Mouse (Mus musculus) stomach, embryonic 15.5 days (tissue): ENCODE results near the gene Gm11020. TPM values are rescaled to one million over a fixed set of nuclear protein-coding genes. Genes with fewer than 3 reads are reported as not detected.

Experiments
- ATAC-seq: fragments of 200-750 bp; cut with Nextera tagmentation; 2 replicates; pipeline ENCODE4 v1.8.0; 2017; ENCODE audit warnings: low read depth, moderate number of reproducible peaks, moderate TSS enrichment; ENCODE audit not compliant: insufficient read depth, low FRiP score
- H3K27ac ChIP-seq: fragments of 300-500 bp; sonication (generic); 2 replicates; pipeline ENCODE4 v1.5.1; 2015; ENCODE audit warnings: mild to moderate bottlenecking, inconsistent platforms
- H3K27me3 ChIP-seq: fragments of 300-500 bp; sonication (generic); replicated peaks from 2 replicates; pipeline ENCODE4 v1.6.1; 2015; ENCODE audit warnings: inconsistent platforms
- H3K36me3 ChIP-seq: fragments of 300-500 bp; sonication (generic); 2 replicates; pipeline ENCODE4 v1.6.1; 2015; ENCODE audit warnings: inconsistent platforms
- H3K4me1 ChIP-seq: fragments of 300-500 bp; sonication (generic); 2 replicates; pipeline ENCODE4 v1.6.1; 2015; ENCODE audit warnings: inconsistent platforms
- H3K4me2 ChIP-seq: fragments of 300-500 bp; sonication (generic); 2 replicates; pipeline ENCODE4 v1.6.1; 2015; ENCODE audit warnings: mild to moderate bottlenecking, inconsistent platforms
- H3K4me3 ChIP-seq: fragments of 300-500 bp; sonication (generic); replicated peaks from 2 replicates; pipeline ENCODE4 v1.5.1; 2015; ENCODE audit warnings: inconsistent platforms
- H3K9ac ChIP-seq: fragments of 300-500 bp; sonication (generic); 2 replicates; pipeline ENCODE4 v1.6.1; 2015; ENCODE audit warnings: inconsistent platforms
- H3K9me3 ChIP-seq: fragments of 300-500 bp; sonication (generic); 2 replicates; pipeline ENCODE4 v1.6.1; 2016; ENCODE audit warnings: inconsistent platforms
- WGBS: fragments of 180-500 bp; shearing (Covaris S2); methylation state at CpG from one replicate; pipeline ENCODE4 v1.1.7; 2015; 5-methylcytosine and 5-hydroxymethylcytosine counted together
- polyA plus RNA-seq: library from polyadenylated mRNA; unstranded; fragments of >200 nt; fragmentation: Nextera tagmentation; extraction: Ambion mirVana; gene quantifications from 2 replicates; pipeline ENCODE4 v1.2.1, GENCODE M21; 2015

Gene Gm11020
- polyA plus RNA-seq, 1 experiment from 2014 or later, result not detected

- Histone ChIP-seq H3K4me1 (no peaks in the 10 kb centered on the region), H3K9me3 (no peaks in the 10 kb centered on the region), H3K9ac (no peak overlapping the region), H3K27ac (no peak overlapping the region), H3K27me3 (no peaks in the 10 kb centered on the region), H3K36me3 (no peaks in the 10 kb centered on the region), H3K4me2 (no peak overlapping the region), H3K4me3 (no peak overlapping the region)
- no peak for ATAC-seq
- WGBS, result 60% methylated on average over 5 of the region's 5 CpGs
Observed at GRCm38 (mm10) chr8:104333786-104334185, 12.4 kb downstream of the Gm11020 start.

- Histone ChIP-seq H3K27ac (no peak overlapping the region), H3K4me3 (no peak overlapping the region), H3K27me3 (no peaks in the 10 kb centered on the region), H3K9me3 (no peaks in the 10 kb centered on the region), H3K4me1 (no peaks in the 10 kb centered on the region), H3K9ac (no peak overlapping the region), H3K36me3 (no peaks in the 10 kb centered on the region), H3K4me2 (no peak overlapping the region)
- 77% methylated on average over 1 of the region's 1 CpGs for WGBS
- ATAC-seq, result no peak
Observed at GRCm38 (mm10) chr8:104334196-104334595, 12.8 kb downstream of the Gm11020 start.

GRCm38 (mm10) chr8:104336806-104337205 is 15.4 kb downstream of the Gm11020 start:
- WGBS, result 84% methylated on average over 1 of the region's 1 CpGs
- Histone ChIP-seq H3K9ac (no peak overlapping the region), H3K4me3 (no peak overlapping the region), H3K27ac (no peak overlapping the region), H3K9me3 (no peaks in the 10 kb centered on the region), H3K27me3 (no peaks in the 10 kb centered on the region), H3K4me2 (no peak overlapping the region), H3K4me1 (peaks cover 9% of the 10 kb centered on the region; the same call in 1 of the 2 replicates), H3K36me3 (no peaks in the 10 kb centered on the region)
- no peak for ATAC-seq

GRCm38 (mm10) chr8:104337890-104338289 is 16.5 kb downstream of the Gm11020 start:
- Histone ChIP-seq H3K4me3 (no peak overlapping the region), H3K9ac (no peak overlapping the region), H3K27me3 (no peaks in the 10 kb centered on the region), H3K4me1 (peaks cover 15% of the 10 kb centered on the region; the same call in 1 of the 2 replicates), H3K4me2 (no peak overlapping the region), H3K27ac (no peak overlapping the region), H3K9me3 (no peaks in the 10 kb centered on the region), H3K36me3 (no peaks in the 10 kb centered on the region)
- 52% methylated on average over 3 of the region's 3 CpGs for WGBS
- ATAC-seq, result no peak

GRCm38 (mm10) chr8:104339229-104339982 is 18.0 kb downstream of the Gm11020 start, which contains the start of gene Cmtm3:
Cmtm3 (plus strand) TSS chr8:104339410.
- no peaks in the 10 kb centered on the region for H3K9me3 ChIP-seq
- H3K27me3 ChIP-seq, result no peaks in the 10 kb centered on the region
- 15% methylated on average over 18 of the region's 18 CpGs for WGBS
- peak within 1 kb of the TSS; percentile 81; the same call in 1 of the 2 replicates for H3K9ac ChIP-seq
- H3K27ac ChIP-seq, result peak within 1 kb of the TSS; percentile 90
- no peaks in the 10 kb centered on the region for H3K36me3 ChIP-seq
- H3K4me1 ChIP-seq, result peaks cover 15% of the 10 kb centered on the region; the same call in 1 of the 2 replicates
- peak within 1 kb of the TSS; percentile 72 for H3K4me3 ChIP-seq
- no peak for ATAC-seq
- H3K4me2 ChIP-seq, result peak within 1 kb of the TSS; percentile 80

- Histone ChIP-seq H3K4me2 (peak overlapping the region; percentile 80), H3K27me3 (no peaks in the 10 kb centered on the region), H3K36me3 (no peaks in the 10 kb centered on the region), H3K27ac (peak overlapping the region; percentile 90), H3K9ac (0 out of 2 replicates have a peak overlapping the region, but pooled peaks have one; percentile 81), H3K9me3 (no peaks in the 10 kb centered on the region), H3K4me3 (peak overlapping the region; percentile 72), H3K4me1 (peaks cover 15% of the 10 kb centered on the region; the same call in 1 of the 2 replicates)
- 2% methylated on average over 6 of the region's 6 CpGs for WGBS
- ATAC-seq, result peak; percentile 1; the same call in 1 of the 2 replicates
Observed at GRCm38 (mm10) chr8:104339983-104340232, 18.5 kb downstream of the Gm11020 start.

GRCm38 (mm10) chr8:104340233-104341105 is 19.1 kb downstream of the Gm11020 start:
- H3K4me2 ChIP-seq, result peak overlapping the region; percentile 80
- peaks cover 4% of the 10 kb centered on the region; the same call in 1 of the 2 replicates for H3K36me3 ChIP-seq
- peak overlapping the region; percentile 90 for H3K27ac ChIP-seq
- H3K4me1 ChIP-seq, result peaks cover 15% of the 10 kb centered on the region; the same call in 1 of the 2 replicates
- H3K9ac ChIP-seq, result peak overlapping the region; percentile 81
- ATAC-seq, result peak; percentile 75
- no peaks in the 10 kb centered on the region for H3K9me3 ChIP-seq
- under 1% methylated on average over 52 of the region's 54 CpGs for WGBS
- peak overlapping the region; percentile 72 for H3K4me3 ChIP-seq
- H3K27me3 ChIP-seq, result no peaks in the 10 kb centered on the region

GRCm38 (mm10) chr8:104341106-104341561 is 19.8 kb downstream of the Gm11020 start:
- H3K4me3 ChIP-seq, result peak overlapping the region; percentile 72
- no peaks in the 10 kb centered on the region for H3K9me3 ChIP-seq
- WGBS, result 0% methylated on average over 24 of the region's 24 CpGs
- H3K4me2 ChIP-seq, result peak overlapping the region; percentile 80
- H3K36me3 ChIP-seq, result peaks cover 5% of the 10 kb centered on the region; the same call in 1 of the 2 replicates
- H3K4me1 ChIP-seq, result peaks cover 15% of the 10 kb centered on the region; the same call in 1 of the 2 replicates
- H3K27me3 ChIP-seq, result no peaks in the 10 kb centered on the region
- peak overlapping the region; percentile 90 for H3K27ac ChIP-seq
- peak; percentile 63 for ATAC-seq
- H3K9ac ChIP-seq, result peak overlapping the region; percentile 81

- peaks cover 5% of the 10 kb centered on the region; the same call in 1 of the 2 replicates for H3K36me3 ChIP-seq
- no peak for ATAC-seq
Observed at GRCm38 (mm10) chr8:104341678-104342077, 20.3 kb downstream of the Gm11020 start.

GRCm38 (mm10) chr8:104342426-104342825 is 21.1 kb downstream of the Gm11020 start:
- Histone ChIP-seq H3K9ac (no peak overlapping the region), H3K4me2 (no peak overlapping the region), H3K4me1 (peaks cover 15% of the 10 kb centered on the region; the same call in 1 of the 2 replicates), H3K27me3 (no peaks in the 10 kb centered on the region), H3K4me3 (no peak overlapping the region), H3K9me3 (no peaks in the 10 kb centered on the region), H3K27ac (no peak overlapping the region), H3K36me3 (peaks cover 9% of the 10 kb centered on the region)
- 60% methylated on average over 5 of the region's 5 CpGs for WGBS
- ATAC-seq, result no peak

More at GRCm38 (mm10) chr8:104341678-104342077, 20.3 kb downstream of the Gm11020 start:
- Histone ChIP-seq H3K4me3 (peak overlapping the region; percentile 72), H3K27ac (peak overlapping the region; percentile 90; the same call in 1 of the 2 replicates), H3K9ac (no peak overlapping the region), H3K4me1 (peaks cover 15% of the 10 kb centered on the region; the same call in 1 of the 2 replicates), H3K4me2 (peak overlapping the region; percentile 80), H3K27me3 (no peaks in the 10 kb centered on the region), H3K9me3 (no peaks in the 10 kb centered on the region)
- WGBS, result 43% methylated on average over 6 of the region's 6 CpGs

GRCm38 (mm10) chr8:104343957-104344356 is 22.6 kb downstream of the Gm11020 start:
- 16% methylated on average over 7 of the region's 7 CpGs for WGBS

More at GRCm38 (mm10) chr8:104343957-104344356, 22.6 kb downstream of the Gm11020 start:
- H3K27ac ChIP-seq, result no peak overlapping the region
- no peaks in the 10 kb centered on the region for H3K9me3 ChIP-seq
- ATAC-seq, result peak; percentile 50
- no peak overlapping the region for H3K4me3 ChIP-seq
- H3K27me3 ChIP-seq, result no peaks in the 10 kb centered on the region
- H3K4me2 ChIP-seq, result no peak overlapping the region
- peaks cover 15% of the 10 kb centered on the region; the same call in 1 of the 2 replicates for H3K4me1 ChIP-seq
- H3K9ac ChIP-seq, result no peak overlapping the region
- peaks cover 14% of the 10 kb centered on the region for H3K36me3 ChIP-seq
